Mouse (Mus musculus) lung, embryonic 15.5 days (tissue): Measurements from ENCODE around the gene Slc38a10. TPM values are rescaled to one million over a fixed set of nuclear protein-coding genes. Genes with fewer than 3 reads are reported as not detected.

Experiments used
- ATAC-seq: fragments of 200-750 bp; cut with Nextera tagmentation; 2 replicates; pipeline ENCODE4 v1.8.0; 2017; ENCODE audit warnings: moderate number of reproducible peaks, borderline replicate concordance; ENCODE audit not compliant: low FRiP score, low TSS enrichment; ENCODE audit errors: extremely low read depth
- H3K27ac ChIP-seq: fragments of 300-500 bp; sonication (generic); 2 replicates; pipeline ENCODE4 v1.5.1; 2015; ENCODE audit warnings: moderate library complexity, mild to moderate bottlenecking, inconsistent platforms
- H3K27me3 ChIP-seq: fragments of 300-500 bp; sonication (generic); 2 replicates; pipeline ENCODE4 v1.6.1; 2015; ENCODE audit warnings: inconsistent platforms
- H3K36me3 ChIP-seq: fragments of 300-500 bp; sonication (generic); 2 replicates; pipeline ENCODE4 v1.6.1; 2015; ENCODE audit warnings: inconsistent platforms
- H3K4me1 ChIP-seq: fragments of 300-500 bp; sonication (generic); 2 replicates; pipeline ENCODE4 v1.6.1; 2015; ENCODE audit warnings: inconsistent platforms
- H3K4me2 ChIP-seq: fragments of 300-500 bp; sonication (generic); 2 replicates; pipeline ENCODE4 v1.6.1; 2015; ENCODE audit warnings: inconsistent platforms, mild to moderate bottlenecking, moderate library complexity
- H3K4me3 ChIP-seq: fragments of 300-500 bp; sonication (generic); 2 replicates; pipeline ENCODE4 v1.5.1; 2015; ENCODE audit warnings: mild to moderate bottlenecking, inconsistent platforms
- H3K9ac ChIP-seq: fragments of 300-500 bp; sonication (generic); 2 replicates; pipeline ENCODE4 v1.6.1; 2015; ENCODE audit warnings: inconsistent platforms
- H3K9me3 ChIP-seq: fragments of 300-500 bp; sonication (generic); 2 replicates; pipeline ENCODE4 v1.6.1; 2016; ENCODE audit warnings: inconsistent platforms
- WGBS: fragments of 180-500 bp; shearing (Covaris S2); methylation state at CpG from one replicate; pipeline ENCODE4 v1.1.7; 2015; 5-methylcytosine and 5-hydroxymethylcytosine counted together
- polyA plus RNA-seq: library from polyadenylated mRNA; unstranded; fragments of >200 nt; fragmentation: Nextera tagmentation; extraction: Ambion mirVana; gene quantifications from 2 replicates; pipeline ENCODE4 v1.2.1, GENCODE M21; 2015

Gene Slc38a10
- 91.2 and 92.1 TPM in 2 replicates for polyA plus RNA-seq

GRCm38 (mm10) chr11:120151113-120151494, at the start of gene Slc38a10:
Slc38a10 (minus strand) TSS chr11:120151346.
- Histone ChIP-seq H3K4me2 (peak within 1 kb of the TSS; percentile 67), H3K36me3 (no peaks in the 10 kb centered on the region)
- under 1% methylated on average over 28 of the region's 28 CpGs for WGBS

DNA sequence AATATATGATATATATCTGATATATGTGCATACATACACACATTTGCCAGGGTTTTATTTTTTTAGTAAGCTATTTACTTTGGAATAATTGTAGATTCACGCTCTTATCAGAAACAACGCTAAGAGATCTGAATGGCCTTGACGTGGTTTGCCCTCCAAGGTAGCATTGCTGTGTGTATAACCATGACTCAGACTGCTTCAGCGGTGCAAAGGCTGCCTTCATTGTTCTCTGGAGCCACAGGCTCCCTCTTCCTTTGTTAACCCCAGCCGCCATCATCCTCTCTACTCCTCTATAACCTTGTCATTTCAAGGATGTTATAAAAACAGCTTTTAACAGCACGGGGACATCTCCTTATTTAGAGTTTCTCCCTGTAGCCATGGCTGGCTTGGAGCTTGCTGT, 49.5 kb upstream of the Slc38a10 start:
- H3K4me3 ChIP-seq = no peak overlapping the region
- peaks cover 7% of the 10 kb centered on the region; the same call in 1 of the 2 replicates for H3K4me1 ChIP-seq
- H3K36me3 ChIP-seq = no peaks in the 10 kb centered on the region
- no peak for ATAC-seq
- no peak overlapping the region for H3K4me2 ChIP-seq
- no peak overlapping the region for H3K27ac ChIP-seq
- H3K9ac ChIP-seq = no peak overlapping the region
- WGBS = 59% methylated on average over 6 of the region's 6 CpGs
- H3K9me3 ChIP-seq = no peaks in the 10 kb centered on the region
- H3K27me3 ChIP-seq = no peaks in the 10 kb centered on the region; the same call in 1 of the 2 replicates

More at GRCm38 (mm10) chr11:120151113-120151494, at the start of gene Slc38a10:
- Histone ChIP-seq H3K4me3 (peak within 1 kb of the TSS; percentile 84), H3K4me1 (peaks cover 21% of the 10 kb centered on the region), H3K27me3 (no peaks in the 10 kb centered on the region), H3K9me3 (no peaks in the 10 kb centered on the region), H3K9ac (peak within 1 kb of the TSS; percentile 71), H3K27ac (peak within 1 kb of the TSS; percentile 60)
- ATAC-seq = peak; percentile 97

DNA sequence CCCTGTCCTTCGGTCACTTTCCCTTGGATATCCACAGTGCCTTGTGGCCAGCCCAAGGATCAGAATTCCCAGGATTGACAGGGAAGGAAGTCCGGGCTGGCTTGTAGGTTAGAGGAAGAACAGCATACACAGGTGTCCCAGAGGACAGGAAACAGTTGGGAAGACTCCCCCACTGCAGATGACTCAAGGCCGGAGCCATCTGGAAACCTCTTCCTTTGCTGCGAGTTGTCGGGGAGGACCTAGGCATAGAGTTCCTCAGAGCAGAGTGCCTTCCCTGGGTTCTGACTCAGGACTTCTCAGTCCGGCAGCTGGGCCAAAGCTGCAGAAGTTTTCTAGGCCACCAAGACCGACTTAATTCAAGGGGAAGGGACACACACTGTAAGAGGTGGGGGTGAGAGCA, 48.6 kb upstream of the Slc38a10 start:
- Histone ChIP-seq H3K27ac (0 out of 2 replicates have a peak overlapping the region, but pooled peaks have one; percentile 38), H3K4me2 (no peak overlapping the region), H3K36me3 (no peaks in the 10 kb centered on the region), H3K9ac (no peak overlapping the region), H3K4me1 (peaks cover 7% of the 10 kb centered on the region; the same call in 1 of the 2 replicates), H3K9me3 (no peaks in the 10 kb centered on the region), H3K27me3 (no peaks in the 10 kb centered on the region; the same call in 1 of the 2 replicates), H3K4me3 (no peak overlapping the region)
- ATAC-seq = no peak
- WGBS = 62% methylated on average over 7 of the region's 7 CpGs

GRCm38 (mm10) chr11:120198831-120199230, 47.7 kb upstream of the Slc38a10 start:
- no peaks in the 10 kb centered on the region for H3K27me3 ChIP-seq
- H3K4me3 ChIP-seq = no peak overlapping the region
- no peak overlapping the region; the same call in 1 of the 2 replicates for H3K4me2 ChIP-seq
- H3K27ac ChIP-seq = no peak overlapping the region
- H3K4me1 ChIP-seq = peaks cover 7% of the 10 kb centered on the region
- H3K9me3 ChIP-seq = no peaks in the 10 kb centered on the region
- no peak for ATAC-seq
- WGBS = 21% methylated on average over 13 of the region's 13 CpGs
- no peaks in the 10 kb centered on the region for H3K36me3 ChIP-seq
- no peak overlapping the region for H3K9ac ChIP-seq

GRCm38 (mm10) chr11:120190526-120191412, 39.6 kb upstream of the Slc38a10 start:
- Histone ChIP-seq H3K36me3 (no peaks in the 10 kb centered on the region), H3K27ac (peak overlapping the region; percentile 78), H3K4me1 (peaks cover 24% of the 10 kb centered on the region), H3K4me3 (peak overlapping the region; percentile 63), H3K27me3 (no peaks in the 10 kb centered on the region), H3K4me2 (peak overlapping the region; percentile 87), H3K9me3 (no peaks in the 10 kb centered on the region), H3K9ac (peak overlapping the region; percentile 38)
- WGBS = 40% methylated on average over 14 of the region's 14 CpGs
- no peak for ATAC-seq

GRCm38 (mm10) chr11:120189459-120190312, 38.5 kb upstream of the Slc38a10 start:
- no peaks in the 10 kb centered on the region for H3K27me3 ChIP-seq
- peaks cover 35% of the 10 kb centered on the region for H3K4me1 ChIP-seq
- peak overlapping the region; percentile 87 for H3K4me2 ChIP-seq
- H3K4me3 ChIP-seq = peak overlapping the region; percentile 63
- peak overlapping the region; percentile 83 for H3K9ac ChIP-seq
- H3K36me3 ChIP-seq = no peaks in the 10 kb centered on the region
- ATAC-seq = peak; percentile 97
- under 1% methylated on average over 65 of the region's 68 CpGs for WGBS
- peak overlapping the region; percentile 93 for H3K27ac ChIP-seq
- no peaks in the 10 kb centered on the region for H3K9me3 ChIP-seq

DNA sequence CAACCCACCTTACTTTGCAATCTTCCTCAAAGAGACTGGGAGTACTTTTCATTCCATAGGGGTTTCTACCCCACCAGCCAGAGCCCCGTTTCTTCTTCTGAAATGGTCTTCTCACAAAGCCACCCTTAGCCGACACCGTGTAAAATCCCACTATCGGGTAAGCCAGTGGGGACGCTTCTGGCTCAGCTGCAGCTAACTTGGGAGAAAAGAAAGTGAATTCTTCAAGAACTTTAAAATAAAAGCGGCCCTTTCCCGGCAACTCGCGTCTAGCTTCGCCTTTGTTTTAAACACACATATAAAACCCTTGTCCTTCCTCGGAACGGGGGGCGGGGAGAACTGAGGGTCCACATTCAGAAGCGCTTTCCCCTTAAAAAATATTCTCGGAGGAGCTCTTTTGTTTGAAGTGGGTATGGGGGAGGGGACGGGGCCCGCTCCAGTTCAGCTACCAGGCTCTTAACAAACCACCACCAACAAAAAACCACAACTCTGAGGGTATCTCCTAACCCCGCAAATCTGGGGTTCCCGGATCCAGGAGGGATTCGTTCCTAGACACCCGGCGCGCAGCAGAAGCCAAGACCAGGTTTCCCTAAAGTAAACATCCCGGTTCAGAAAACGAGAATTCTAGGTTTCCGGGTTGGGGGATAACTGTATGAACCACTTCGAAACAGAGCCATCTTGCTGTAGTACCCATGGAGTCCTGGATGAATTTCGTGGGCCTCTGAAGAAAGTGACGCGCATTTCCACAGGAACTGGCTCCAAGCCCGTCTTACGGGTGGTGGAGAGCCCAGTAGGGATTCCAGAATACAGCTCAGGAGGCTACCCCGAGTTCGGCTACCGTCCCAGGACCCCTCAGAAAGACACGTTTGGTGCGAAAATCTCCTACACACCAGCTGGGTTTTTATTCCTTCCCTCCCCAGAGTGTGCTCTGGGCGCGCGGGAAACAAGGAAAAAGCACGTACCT, 37.6 kb upstream of the Slc38a10 start:
- no peaks in the 10 kb centered on the region for H3K27me3 ChIP-seq
- ATAC-seq = 0 out of 2 replicates have a peak, but pooled peaks have one; percentile 6
- H3K27ac ChIP-seq = peak overlapping the region; percentile 93
- peaks cover 44% of the 10 kb centered on the region for H3K4me1 ChIP-seq
- H3K9me3 ChIP-seq = no peaks in the 10 kb centered on the region
- H3K4me2 ChIP-seq = peak overlapping the region; percentile 87
- no peaks in the 10 kb centered on the region for H3K36me3 ChIP-seq
- H3K4me3 ChIP-seq = peak overlapping the region; percentile 63
- H3K9ac ChIP-seq = peak overlapping the region; percentile 83
- WGBS = under 1% methylated on average over 41 of the region's 41 CpGs

DNA sequence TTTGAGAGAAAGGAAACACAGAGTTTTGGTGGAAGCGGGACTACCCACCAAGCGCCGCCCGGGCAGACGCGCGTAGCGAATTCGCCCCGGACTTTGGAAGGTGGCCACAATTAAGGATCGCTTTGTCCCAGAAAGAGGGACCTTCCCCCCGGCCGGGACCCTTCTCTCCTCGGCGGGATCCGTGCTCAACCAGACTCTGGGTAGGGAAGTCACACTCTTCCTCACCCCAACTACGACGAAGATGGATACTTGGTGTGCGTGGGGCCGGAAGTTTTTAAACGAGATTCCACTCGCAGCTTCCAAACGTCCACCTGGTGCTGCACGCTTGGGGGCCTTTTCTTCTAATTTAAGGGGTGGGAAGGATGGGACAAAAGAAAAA, 36.9 kb upstream of the Slc38a10 start:
- Histone ChIP-seq H3K4me2 (peak overlapping the region; percentile 87), H3K27me3 (no peaks in the 10 kb centered on the region), H3K4me1 (peaks cover 51% of the 10 kb centered on the region), H3K9me3 (no peaks in the 10 kb centered on the region), H3K9ac (peak overlapping the region; percentile 83), H3K4me3 (peak overlapping the region; percentile 63), H3K27ac (peak overlapping the region; percentile 93; the same call in 1 of the 2 replicates), H3K36me3 (no peaks in the 10 kb centered on the region)
- under 1% methylated on average over 24 of the region's 24 CpGs for WGBS
- ATAC-seq = no peak

- Histone ChIP-seq H3K4me2 (peak overlapping the region; percentile 87), H3K4me1 (peaks cover 55% of the 10 kb centered on the region), H3K27ac (peak overlapping the region; percentile 93), H3K27me3 (no peaks in the 10 kb centered on the region), H3K36me3 (no peaks in the 10 kb centered on the region), H3K9me3 (no peaks in the 10 kb centered on the region), H3K4me3 (peak overlapping the region; percentile 63), H3K9ac (peak overlapping the region; percentile 83)
- under 1% methylated on average over 43 of the region's 43 CpGs for WGBS
- ATAC-seq = no peak
These were observed 36.3 kb upstream of the Slc38a10 start for GRCm38 (mm10) chr11:120187236-120188101.

DNA sequence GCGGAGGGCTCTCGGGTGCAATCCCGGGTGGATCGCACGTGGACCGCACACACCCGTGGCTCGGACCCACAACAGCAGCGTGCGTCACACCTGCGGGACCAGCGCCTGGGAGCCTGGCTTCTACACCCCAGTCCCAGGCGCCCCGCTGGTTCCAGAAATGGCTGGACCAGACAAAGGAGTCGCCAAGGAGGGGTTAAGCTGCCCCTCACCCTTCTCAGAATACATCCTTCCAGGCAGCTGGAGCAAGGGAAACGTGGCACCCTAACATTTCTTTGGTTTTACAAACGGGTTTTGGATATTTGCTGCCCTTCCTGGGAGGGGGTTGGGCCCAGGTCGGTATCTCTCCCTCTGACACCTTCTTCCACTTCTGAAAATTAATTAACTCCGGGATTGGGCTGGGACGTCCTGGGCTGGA, 35.7 kb upstream of the Slc38a10 start:
- peak overlapping the region; percentile 83 for H3K9ac ChIP-seq
- no peaks in the 10 kb centered on the region for H3K27me3 ChIP-seq
- no peaks in the 10 kb centered on the region for H3K36me3 ChIP-seq
- H3K27ac ChIP-seq = peak overlapping the region; percentile 93
- H3K9me3 ChIP-seq = no peaks in the 10 kb centered on the region
- peaks cover 60% of the 10 kb centered on the region for H3K4me1 ChIP-seq
- 5% methylated on average over 20 of the region's 20 CpGs for WGBS
- ATAC-seq = no peak
- H3K4me2 ChIP-seq = peak overlapping the region; percentile 87
- peak overlapping the region; percentile 63 for H3K4me3 ChIP-seq
